Mouse (Mus musculus) kidney, postnatal 14 days (tissue): ENCODE results near the gene Lmtk3.

ENCODE experiments used
- DNase-seq: peaks from one replicate; pipeline ENCODE4 v3.0.0; 2022; ENCODE audit warnings: mixed read lengths

The Lmtk3 gene

GRCm38 (mm10) chr7:45809276-45810075 lies 25.9 kb downstream of the Lmtk3 start:
- DNase-seq, result no peak

DNA sequence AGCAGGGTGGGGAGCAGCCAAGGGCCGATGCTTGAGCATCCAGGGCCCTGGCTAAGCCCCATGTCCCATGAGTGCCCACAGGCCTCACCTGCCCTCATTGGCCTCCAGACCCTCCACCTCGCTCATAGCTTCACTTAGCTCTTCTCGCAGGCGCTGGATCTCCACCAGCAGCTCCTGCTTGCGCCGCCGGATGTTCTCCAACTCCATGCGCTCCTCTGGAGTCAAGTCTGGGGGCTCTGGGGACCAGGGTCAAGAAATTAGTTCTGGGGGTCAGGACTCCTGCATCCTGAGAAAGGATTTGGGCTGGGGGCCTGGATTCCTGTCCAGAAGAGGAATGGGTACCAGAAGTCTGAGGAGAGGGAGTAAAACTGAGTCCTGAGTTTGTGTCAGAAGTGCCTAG lies 29.4 kb downstream of the Lmtk3 start:
- DNase-seq, result no peak

DNA sequence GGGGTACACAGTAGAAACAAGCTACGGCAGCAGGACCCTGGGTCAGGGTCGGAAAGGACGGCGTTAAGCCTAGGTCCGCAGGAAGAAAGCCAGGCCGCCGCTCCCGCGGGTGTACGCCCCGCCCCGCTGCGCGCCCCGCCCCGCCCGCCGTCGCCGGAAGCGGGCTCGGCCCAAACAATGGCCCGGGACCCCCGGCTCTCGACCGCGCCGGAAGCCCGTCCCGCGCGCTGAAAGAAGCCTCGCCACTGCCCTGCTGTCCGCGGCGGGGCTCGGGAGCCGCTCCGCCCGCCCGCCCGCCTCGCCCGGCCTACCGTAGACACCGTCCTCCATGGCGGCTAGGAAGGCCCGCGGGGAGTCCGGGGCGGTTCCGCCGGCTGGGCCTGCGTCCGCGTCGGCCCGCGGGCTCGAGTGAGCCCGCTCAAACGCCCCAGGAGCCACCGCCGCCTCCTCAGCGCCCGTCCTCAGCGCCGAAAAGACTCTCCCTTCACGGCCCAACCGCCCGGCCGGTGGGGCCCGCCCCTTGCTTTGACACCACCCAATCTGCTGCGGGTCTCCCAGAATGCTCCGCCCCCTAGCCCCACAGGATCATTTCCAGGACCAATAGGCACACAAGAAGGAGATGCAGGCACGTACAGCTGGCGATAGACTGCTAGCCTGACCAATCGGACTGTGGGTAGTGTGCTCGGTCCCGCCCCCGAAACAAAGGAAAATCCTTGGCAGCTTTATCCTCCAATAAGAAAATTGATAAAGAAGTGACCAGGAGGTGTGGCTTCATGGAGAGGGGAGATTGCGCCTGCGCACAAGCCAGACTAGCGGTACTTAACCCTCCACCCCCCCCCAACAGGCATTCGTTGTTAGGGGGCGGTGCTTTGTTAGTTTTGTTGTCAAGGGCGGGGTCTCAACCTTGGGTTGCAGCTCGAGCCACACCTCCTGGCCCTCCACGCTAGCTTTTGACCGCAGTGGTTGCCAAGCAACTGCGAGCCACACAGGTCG lies 30.5 kb downstream of the Lmtk3 start, which contains the start of gene Cyth2:
Gene Cyth2, minus strand, starts transcription at position 795 of the 993 bp plus-strand sequence.
- DNase-seq, result peak; percentile 100

GRCm38 (mm10) chr7:45814841-45815240 lies 31.3 kb downstream of the Lmtk3 start:
- DNase-seq, result no peak

DNA sequence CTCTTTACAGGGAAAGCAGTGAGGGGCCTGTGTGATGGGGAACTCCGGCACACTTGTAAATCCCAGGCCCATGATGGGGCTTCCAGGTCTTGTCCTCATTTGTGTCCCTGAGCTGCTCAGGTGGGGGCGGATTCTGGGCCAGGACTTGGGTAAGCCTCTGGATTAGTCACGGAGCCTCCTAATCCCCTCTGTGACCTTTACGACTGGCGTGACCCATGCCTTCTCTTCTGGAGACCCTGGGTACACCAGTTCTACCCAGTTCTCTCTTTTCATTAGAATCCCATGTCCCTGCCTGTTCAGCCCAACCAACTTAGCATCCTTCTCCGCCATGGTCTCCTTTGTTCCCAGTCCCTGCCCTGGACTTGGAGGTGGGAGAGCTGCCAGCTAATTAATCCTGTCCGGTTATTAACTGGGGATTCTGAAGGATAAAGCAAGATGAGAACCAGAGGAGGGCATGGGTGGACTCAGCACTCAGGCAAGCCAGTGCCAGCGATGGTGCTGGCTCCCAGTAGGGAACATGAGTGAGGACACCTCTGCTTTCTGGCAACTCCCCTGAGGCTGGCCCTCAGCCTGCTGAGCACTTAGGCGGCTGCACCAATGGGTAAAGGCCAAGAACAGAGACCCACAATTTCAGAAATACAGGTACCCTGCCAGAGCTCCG lies 31.9 kb downstream of the Lmtk3 start:
- no peak for DNase-seq

GRCm38 (mm10) chr7:45815984-45816351 lies 32.4 kb downstream of the Lmtk3 start:
- no peak for DNase-seq

DNA sequence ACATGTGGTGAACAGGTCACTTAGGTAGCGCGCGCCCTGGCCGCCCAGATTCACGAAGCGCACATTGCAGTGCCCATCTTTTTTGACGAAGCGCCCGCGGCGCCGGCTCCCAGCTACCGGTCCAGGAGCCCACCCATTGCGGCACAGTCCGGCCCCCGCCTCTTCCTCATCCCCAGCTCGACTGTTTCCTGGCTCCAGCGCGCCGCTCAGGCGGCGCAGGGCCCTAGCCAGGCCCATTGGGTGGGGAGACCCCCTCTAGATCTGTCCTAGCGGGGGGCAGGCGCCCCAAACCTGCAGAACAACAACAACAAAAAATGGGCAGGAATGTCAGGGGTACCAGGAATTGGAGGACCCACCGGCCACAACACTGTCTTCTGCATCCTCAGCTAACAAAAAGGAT lies 36.3 kb downstream of the Lmtk3 start:
- DNase-seq, result no peak

- no peak for DNase-seq
These were observed 37.4 kb downstream of the Lmtk3 start for GRCm38 (mm10) chr7:45820913-45821312.

DNA sequence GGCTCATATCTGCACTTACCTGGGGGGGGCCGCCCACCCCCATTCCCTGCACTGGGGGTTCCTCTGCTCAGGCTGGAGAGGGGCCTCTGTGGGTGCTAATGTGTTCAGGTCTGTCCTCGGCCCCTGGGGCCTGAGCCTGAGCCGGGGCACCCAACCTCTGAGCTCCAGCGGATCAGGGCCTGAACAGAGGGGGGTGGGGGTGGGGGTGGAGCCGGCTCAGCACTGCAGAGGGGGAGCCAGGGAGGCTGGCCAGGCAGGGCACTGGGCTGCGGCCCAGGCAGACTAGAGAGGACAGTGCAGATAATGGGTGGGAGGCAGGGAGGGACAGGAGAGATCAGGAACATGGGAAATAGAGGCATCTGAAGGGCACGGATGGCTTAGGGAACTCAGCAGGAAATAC lies 41.1 kb downstream of the Lmtk3 start, which contains the start of gene Kcnj14:
Gene Kcnj14, minus strand, starts transcription at position 185 of the 400 bp plus-strand sequence.
- no peak for DNase-seq

DNA sequence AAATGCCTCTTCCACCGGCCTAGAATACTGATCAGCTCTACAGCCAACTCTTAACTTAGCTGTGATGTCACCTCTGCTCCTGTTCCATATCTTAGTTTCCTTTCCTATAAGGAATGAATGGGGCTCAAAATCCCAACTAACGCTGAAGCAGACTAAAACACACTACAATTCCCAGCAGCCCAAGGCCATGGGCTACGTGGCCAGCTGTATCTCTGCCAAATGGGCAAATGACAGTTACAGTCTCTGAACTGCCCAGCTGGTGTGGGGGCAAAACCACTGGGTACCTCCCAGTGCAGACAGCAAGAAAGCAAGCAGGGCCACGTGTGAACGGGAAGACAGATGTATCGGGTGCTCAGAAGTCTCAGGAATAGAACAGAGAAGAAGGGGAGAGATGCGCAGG lies 43.1 kb downstream of the Lmtk3 start:
- no peak for DNase-seq

- DNase-seq, result peak; percentile 90
These were observed 47.0 kb downstream of the Lmtk3 start, which contains the start of gene Grwd1 for GRCm38 (mm10) chr7:45830427-45831127. Gene Grwd1 (minus strand): TSS chr7:45830944.

- no peak for DNase-seq
These were observed 47.6 kb downstream of the Lmtk3 start for GRCm38 (mm10) chr7:45831128-45831525.

DNA sequence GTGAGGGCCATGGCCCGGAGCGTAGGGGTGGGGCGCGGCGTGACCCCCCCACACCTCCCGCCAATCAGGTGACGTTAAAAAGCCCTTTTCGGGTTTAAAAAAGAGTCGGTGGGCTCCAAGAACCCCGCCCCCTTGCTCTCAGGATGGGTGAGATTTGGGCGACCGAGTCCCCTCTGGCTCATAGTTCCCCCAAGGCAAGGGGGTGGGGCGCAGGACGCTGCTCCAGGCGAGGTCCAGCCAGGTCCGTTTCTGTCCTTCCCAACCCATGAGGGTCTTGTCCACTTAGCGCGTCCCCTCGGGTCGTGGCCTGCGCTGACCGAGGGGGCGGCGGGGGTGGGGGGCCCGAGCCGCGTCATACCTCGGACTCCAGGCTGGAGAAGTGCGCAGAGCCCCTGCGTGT lies 48.9 kb downstream of the Lmtk3 start:
- DNase-seq, result no peak

- no peak for DNase-seq
These were observed 49.7 kb downstream of the Lmtk3 start for GRCm38 (mm10) chr7:45833148-45833790.

DNA sequence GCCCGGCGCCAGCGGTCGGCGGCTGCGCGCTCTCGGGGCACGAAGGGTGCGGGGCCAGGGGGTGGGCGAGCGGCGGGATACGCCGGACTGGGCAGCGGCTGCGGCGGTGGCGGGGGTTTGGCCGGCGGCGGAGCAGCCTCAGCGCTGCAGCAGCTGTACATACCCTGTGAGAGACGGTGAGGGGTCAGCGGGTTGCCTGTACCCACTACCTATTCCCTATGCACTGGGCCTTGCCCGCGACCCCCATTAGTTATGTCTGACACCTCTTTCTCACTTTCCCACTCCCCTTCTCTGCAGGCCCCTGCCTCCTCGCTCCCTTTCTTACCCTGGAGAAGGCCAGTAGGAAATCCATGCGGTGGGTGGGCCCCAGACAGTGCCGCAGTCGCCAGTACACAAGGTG lies 50.4 kb downstream of the Lmtk3 start:
- DNase-seq, result no peak

DNA sequence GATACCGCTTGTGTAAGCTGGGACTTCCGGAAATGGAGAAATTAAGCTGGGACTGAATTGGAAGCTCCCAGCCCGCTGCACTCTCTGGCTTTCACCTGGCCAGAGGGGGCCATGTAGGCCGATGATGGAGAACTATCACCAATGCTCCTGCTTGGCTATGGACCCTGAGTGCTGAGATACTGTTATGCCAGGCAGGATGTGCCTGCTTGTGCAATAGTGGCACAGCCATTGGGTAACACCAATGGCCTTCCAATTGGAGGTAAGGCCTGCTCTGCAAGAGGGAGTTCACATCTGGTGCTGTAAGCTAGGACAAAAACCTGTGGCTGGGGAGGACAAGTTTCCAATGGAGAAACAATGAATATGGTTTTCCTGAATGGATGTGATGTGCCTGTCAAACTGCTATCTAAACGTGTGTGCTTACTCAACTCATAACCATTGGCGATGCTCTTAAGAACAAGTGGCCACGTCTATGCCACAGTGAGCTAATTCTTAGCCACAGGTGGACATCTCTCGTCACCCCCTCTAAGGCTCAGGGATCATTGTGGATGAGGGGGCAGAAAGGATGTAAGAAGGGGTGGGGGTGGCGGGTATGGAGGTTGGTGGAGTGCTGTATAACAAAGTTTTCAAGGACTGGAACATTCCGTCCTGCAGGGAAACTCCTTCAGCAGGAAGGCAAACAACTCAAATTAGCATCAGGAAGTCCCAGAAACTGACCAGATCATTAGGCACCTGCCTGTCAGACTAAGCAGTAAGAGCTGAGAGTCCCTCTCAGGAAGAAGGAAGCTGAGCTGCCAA lies 59.6 kb downstream of the Lmtk3 start:
- no peak for DNase-seq

DNA sequence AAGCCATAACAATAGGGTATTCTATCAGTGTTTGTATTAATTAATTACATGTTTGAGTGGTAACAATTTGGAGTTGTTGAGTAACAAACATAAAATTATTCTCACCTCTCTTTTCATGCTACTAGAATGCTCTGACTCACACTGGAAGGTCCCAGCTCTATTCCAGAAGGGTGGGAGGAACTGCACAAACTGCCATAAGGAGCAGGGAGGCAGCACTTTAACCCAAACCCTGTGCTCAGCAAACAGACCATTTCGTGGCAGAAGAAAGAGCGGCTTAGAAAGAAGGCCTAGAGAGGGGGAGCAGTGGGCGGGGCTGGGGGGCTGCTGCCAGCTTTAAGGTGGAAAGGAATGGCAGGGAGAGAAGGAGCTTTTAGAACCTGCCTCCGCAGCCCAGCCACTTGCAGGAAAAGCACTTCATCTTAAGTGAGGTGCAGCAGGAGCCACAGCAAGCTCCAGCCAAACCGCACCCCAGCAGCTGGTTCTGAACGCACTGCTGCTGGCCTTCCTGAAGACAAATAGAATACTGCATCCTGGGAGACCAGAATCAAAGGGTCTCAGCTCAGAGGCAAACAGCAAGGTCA lies 65.0 kb downstream of the Lmtk3 start:
- DNase-seq, result no peak

GRCm38 (mm10) chr7:45850661-45851060 lies 67.1 kb downstream of the Lmtk3 start:
- no peak for DNase-seq

DNA sequence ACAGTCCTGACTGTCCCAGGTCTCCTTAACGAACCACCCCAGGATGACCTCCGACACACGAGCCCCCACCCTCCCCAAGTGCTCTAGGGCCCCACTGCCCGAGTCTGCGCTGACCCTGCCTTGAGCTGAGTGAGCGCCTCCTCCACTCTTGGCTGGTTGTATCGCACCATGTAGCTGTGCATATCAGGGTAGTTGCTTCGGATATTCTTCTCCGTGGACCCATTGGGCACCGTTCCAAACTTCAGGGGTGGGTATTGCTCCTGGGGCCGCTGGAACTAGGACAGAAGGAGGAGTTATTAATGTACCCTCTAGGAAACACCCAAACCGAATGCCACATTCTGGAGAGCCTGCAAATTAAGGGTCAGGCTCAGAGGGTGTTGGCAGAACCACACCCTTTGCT lies 69.6 kb downstream of the Lmtk3 start:
- no peak for DNase-seq
